Mouse (Mus musculus): ENCODE data around the gene Grxcr1. TPM values are rescaled to one million over a fixed set of nuclear protein-coding genes. Genes with fewer than 3 reads are reported as not detected.

The Grxcr1 gene
- polyA plus RNA-seq, 1 experiment: not detected

GRCm38 (mm10) chr5:68043339-68043738 is 11.7 kb downstream of the Grxcr1 start:
- 91% methylated on average over 5 of the region's 5 CpGs for WGBS
- TF ChIP-seq CTCF (conservative IDR thresholded peaks at IDR 0.05; ENCODE audit: insufficient read depth, insufficient read length, low read depth, low read length) (no peak), POLR2A (IDR thresholded peaks at IDR 0.05; ENCODE audit: low read depth, low read length) (no peak)
- Histone ChIP-seq H3K4me1 (ENCODE audit: control insufficient read depth, insufficient read depth, low read length) (no peaks in the 10 kb centered on the region), H3K27ac (ENCODE audit: insufficient read depth, low read depth, low read length) (no peak overlapping the region), H3K27me3 (replicated peaks; ENCODE audit: control insufficient read depth, insufficient read depth, low read length) (no peaks in the 10 kb centered on the region), H3K4me3 (ENCODE audit: insufficient read depth, low read depth, low read length) (no peak overlapping the region), H3K36me3 (ENCODE audit: control insufficient read depth, insufficient read depth, low read length) (no peaks in the 10 kb centered on the region)
- DNase-seq: no peak

GRCm38 (mm10) chr5:68048783-68049182 is 17.1 kb downstream of the Grxcr1 start:
- Histone ChIP-seq H3K36me3 (ENCODE audit: control insufficient read depth, insufficient read depth, low read length) (no peaks in the 10 kb centered on the region), H3K27ac (ENCODE audit: insufficient read depth, low read depth, low read length) (no peak overlapping the region), H3K4me3 (ENCODE audit: insufficient read depth, low read depth, low read length) (no peak overlapping the region), H3K4me1 (ENCODE audit: control insufficient read depth, insufficient read depth, low read length) (no peaks in the 10 kb centered on the region), H3K27me3 (replicated peaks; ENCODE audit: control insufficient read depth, insufficient read depth, low read length) (no peaks in the 10 kb centered on the region)
- DNase-seq: peak; percentile 23
- WGBS: 54% methylated on average over 4 of the region's 4 CpGs
- no peak for TF ChIP-seq CTCF (conservative IDR thresholded peaks at IDR 0.05; ENCODE audit: insufficient read depth, insufficient read length, low read depth, low read length)
- no peak for TF ChIP-seq POLR2A (IDR thresholded peaks at IDR 0.05; ENCODE audit: low read depth, low read length)

GRCm38 (mm10) chr5:68049536-68049935 is 17.9 kb downstream of the Grxcr1 start:
- H3K27ac ChIP-seq (ENCODE audit: insufficient read depth, low read depth, low read length): no peak overlapping the region
- no peaks in the 10 kb centered on the region for H3K36me3 ChIP-seq (ENCODE audit: control insufficient read depth, insufficient read depth, low read length)
- no peaks in the 10 kb centered on the region for H3K27me3 ChIP-seq (replicated peaks; ENCODE audit: control insufficient read depth, insufficient read depth, low read length)
- no peaks in the 10 kb centered on the region for H3K4me1 ChIP-seq (ENCODE audit: control insufficient read depth, insufficient read depth, low read length)
- whole genome bisulfite sequencing: 39% methylated on average over 4 of the region's 4 CpGs
- DNase-seq: no peak
- TF ChIP-seq POLR2A (IDR thresholded peaks at IDR 0.05; ENCODE audit: low read depth, low read length) (no peak), CTCF (conservative IDR thresholded peaks at IDR 0.05; ENCODE audit: insufficient read depth, insufficient read length, low read depth, low read length) (no peak)
- no peak overlapping the region for H3K4me3 ChIP-seq (ENCODE audit: insufficient read depth, low read depth, low read length)

- TF ChIP-seq CTCF (conservative IDR thresholded peaks at IDR 0.05; ENCODE audit: insufficient read depth, insufficient read length, low read depth, low read length) (no peak), POLR2A (IDR thresholded peaks at IDR 0.05; ENCODE audit: low read depth, low read length) (no peak)
- Histone ChIP-seq H3K27me3 (replicated peaks; ENCODE audit: control insufficient read depth, insufficient read depth, low read length) (no peaks in the 10 kb centered on the region), H3K4me3 (ENCODE audit: insufficient read depth, low read depth, low read length) (no peak overlapping the region), H3K27ac (ENCODE audit: insufficient read depth, low read depth, low read length) (no peak overlapping the region), H3K36me3 (ENCODE audit: control insufficient read depth, insufficient read depth, low read length) (no peaks in the 10 kb centered on the region), H3K4me1 (ENCODE audit: control insufficient read depth, insufficient read depth, low read length) (no peaks in the 10 kb centered on the region)
- 79% methylated on average over 5 of the region's 5 CpGs for WGBS
- no peak for DNase-seq
These were observed 19.5 kb downstream of the Grxcr1 start for GRCm38 (mm10) chr5:68051101-68051500.

- H3K27ac ChIP-seq (ENCODE audit: insufficient read depth, low read depth, low read length): no peak overlapping the region
- H3K36me3 ChIP-seq (ENCODE audit: control insufficient read depth, insufficient read depth, low read length): no peaks in the 10 kb centered on the region
- H3K4me1 ChIP-seq (ENCODE audit: control insufficient read depth, insufficient read depth, low read length): no peaks in the 10 kb centered on the region
- WGBS: 88% methylated on average over 3 of the region's 3 CpGs
- no peak for DNase-seq
- no peak for TF ChIP-seq CTCF (conservative IDR thresholded peaks at IDR 0.05; ENCODE audit: insufficient read depth, insufficient read length, low read depth, low read length)
- TF ChIP-seq POLR2A (IDR thresholded peaks at IDR 0.05; ENCODE audit: low read depth, low read length): no peak
- H3K27me3 ChIP-seq (replicated peaks; ENCODE audit: control insufficient read depth, insufficient read depth, low read length): no peaks in the 10 kb centered on the region
- no peak overlapping the region for H3K4me3 ChIP-seq (ENCODE audit: insufficient read depth, low read depth, low read length)
These were observed 25.9 kb downstream of the Grxcr1 start for GRCm38 (mm10) chr5:68057574-68057973.

GRCm38 (mm10) chr5:68068694-68069093 is 37.1 kb downstream of the Grxcr1 start:
- TF ChIP-seq POLR2A (IDR thresholded peaks at IDR 0.05; ENCODE audit: low read depth, low read length): no peak
- no peak for TF ChIP-seq CTCF (conservative IDR thresholded peaks at IDR 0.05; ENCODE audit: insufficient read depth, insufficient read length, low read depth, low read length)
- Histone ChIP-seq H3K27me3 (replicated peaks; ENCODE audit: control insufficient read depth, insufficient read depth, low read length) (no peaks in the 10 kb centered on the region), H3K4me1 (ENCODE audit: control insufficient read depth, insufficient read depth, low read length) (no peaks in the 10 kb centered on the region), H3K27ac (ENCODE audit: insufficient read depth, low read depth, low read length) (no peak overlapping the region), H3K36me3 (ENCODE audit: control insufficient read depth, insufficient read depth, low read length) (no peaks in the 10 kb centered on the region), H3K4me3 (ENCODE audit: insufficient read depth, low read depth, low read length) (no peak overlapping the region)
- WGBS: 35% methylated on average over 4 of the region's 4 CpGs
- no peak for DNase-seq

- 91% methylated on average over 3 of the region's 3 CpGs for WGBS
- Histone ChIP-seq H3K4me3 (ENCODE audit: insufficient read depth, low read depth, low read length) (no peak overlapping the region), H3K4me1 (ENCODE audit: control insufficient read depth, insufficient read depth, low read length) (no peaks in the 10 kb centered on the region), H3K27me3 (replicated peaks; ENCODE audit: control insufficient read depth, insufficient read depth, low read length) (no peaks in the 10 kb centered on the region), H3K36me3 (ENCODE audit: control insufficient read depth, insufficient read depth, low read length) (no peaks in the 10 kb centered on the region), H3K27ac (ENCODE audit: insufficient read depth, low read depth, low read length) (no peak overlapping the region)
- DNase-seq: no peak
- TF ChIP-seq POLR2A (IDR thresholded peaks at IDR 0.05; ENCODE audit: low read depth, low read length) (no peak), CTCF (conservative IDR thresholded peaks at IDR 0.05; ENCODE audit: insufficient read depth, insufficient read length, low read depth, low read length) (no peak)
These were observed 38.7 kb downstream of the Grxcr1 start for GRCm38 (mm10) chr5:68070308-68070707.

GRCm38 (mm10) chr5:68071857-68072256 is 40.2 kb downstream of the Grxcr1 start:
- no peak overlapping the region for H3K27ac ChIP-seq (ENCODE audit: insufficient read depth, low read depth, low read length)
- no peak for TF ChIP-seq POLR2A (IDR thresholded peaks at IDR 0.05; ENCODE audit: low read depth, low read length)
- H3K4me3 ChIP-seq (ENCODE audit: insufficient read depth, low read depth, low read length): no peak overlapping the region
- H3K27me3 ChIP-seq (replicated peaks; ENCODE audit: control insufficient read depth, insufficient read depth, low read length): no peaks in the 10 kb centered on the region
- no peak for DNase-seq
- H3K36me3 ChIP-seq (ENCODE audit: control insufficient read depth, insufficient read depth, low read length): no peaks in the 10 kb centered on the region
- H3K4me1 ChIP-seq (ENCODE audit: control insufficient read depth, insufficient read depth, low read length): no peaks in the 10 kb centered on the region
- 90% methylated on average over 4 of the region's 4 CpGs for WGBS

All from kidney, adult 2 months (tissue).